Mouse (Mus musculus) MEL (cell line): ENCODE data around the gene Kalrn. TPM values are rescaled to one million over a fixed set of nuclear protein-coding genes. Genes with fewer than 3 reads are reported as not detected.

Source experiments
- DNase-seq: peaks from one replicate; pipeline ENCODE4 v3.0.0; 2011; ENCODE audit warnings: low read depth, low spot score
- H3K27ac ChIP-seq: 2 replicates; pipeline ENCODE4 v1.5.1; 2012; ENCODE audit warnings: low read depth, mild to moderate bottlenecking, control low read depth, low read length, moderate library complexity; ENCODE audit not compliant: control insufficient read depth
- H3K27me3 ChIP-seq, 2 experiments: fragments of 150-350 bp in 1 of 2; sonication (generic) in 1 of 2; 2 replicates each; pipeline ENCODE4 v1.6.1; 2012; ENCODE audit warnings: low read length in 2 of 2, mild to moderate bottlenecking in 2 of 2, improper control_type of control experiment in 1 of 2, moderate library complexity in 1 of 2; ENCODE audit not compliant: insufficient read depth in 2 of 2, control insufficient read depth in 1 of 2
- H3K36me3 ChIP-seq, 2 experiments: 2 replicates each; pipeline ENCODE4 v1.6.1; 2012 to 2014; ENCODE audit warnings: low read length in 2 of 2, improper control_type of control experiment in 1 of 2, inconsistent platforms in 1 of 2, mild to moderate bottlenecking in 1 of 2; ENCODE audit not compliant: insufficient read depth in 2 of 2, control insufficient read depth in 1 of 2
- H3K4me1 ChIP-seq, 2 experiments: fragments of 150-350 bp in 1 of 2; sonication (generic) in 1 of 2; 2 replicates each; pipeline ENCODE4 v1.6.1; 2012; ENCODE audit warnings: low read length in 2 of 2, improper control_type of control experiment in 1 of 2, mild to moderate bottlenecking in 1 of 2; ENCODE audit not compliant: insufficient read depth in 2 of 2, control insufficient read depth in 1 of 2
- H3K4me3 ChIP-seq, 2 experiments: fragments of 150-350 bp in 1 of 2; sonication (generic) in 1 of 2; 2 replicates each; pipeline ENCODE4 v1.5.1; 2012; ENCODE audit warnings: low read depth in 2 of 2, low read length in 2 of 2, mild to moderate bottlenecking in 2 of 2, moderate library complexity in 2 of 2, control low read depth in 1 of 2, improper control_type of control experiment in 1 of 2; ENCODE audit not compliant: control insufficient read depth in 1 of 2, insufficient read depth in 1 of 2
- H3K79me2 ChIP-seq: 2 replicates; pipeline ENCODE4 v1.6.1; 2012; ENCODE audit warnings: mild to moderate bottlenecking, low read length, moderate library complexity; ENCODE audit not compliant: control insufficient read depth, poor library complexity, insufficient read depth
- H3K9ac ChIP-seq: 2 replicates; pipeline ENCODE4 v1.6.1; 2012; ENCODE audit warnings: low read depth, mild to moderate bottlenecking, control low read depth, low read length, moderate library complexity; ENCODE audit not compliant: control insufficient read depth, poor library complexity, severe bottlenecking
- H3K9me3 ChIP-seq: fragments of 150-350 bp; sonication (generic); replicated peaks from 2 replicates; pipeline ENCODE4 v1.6.1; 2012; ENCODE audit warnings: mild to moderate bottlenecking, low read length, improper control_type of control experiment, moderate library complexity; ENCODE audit not compliant: insufficient read depth
- CTCF ChIP-seq, 3 experiments: IDR thresholded peaks in 2 of 3; conservative IDR thresholded peaks in 1 of 3; 2 replicates each; pipeline ENCODE4 v1.5.1; 2011 to 2012; ENCODE audit warnings: low read length in 3 of 3, low read depth in 2 of 3, mild to moderate bottlenecking in 2 of 3, improper control_type of control experiment in 1 of 3, inconsistent platforms in 1 of 3, mixed read lengths in 1 of 3, moderate library complexity in 1 of 3; ENCODE audit not compliant: control insufficient read depth in 1 of 3, insufficient read depth in 1 of 3, poor library complexity in 1 of 3, severe bottlenecking in 1 of 3
- E2F4 ChIP-seq: IDR thresholded peaks from 2 replicates; pipeline ENCODE4 v1.6.1; 2011; ENCODE audit warnings: low read depth, low read length, improper control_type of control experiment, borderline replicate concordance
- ELF1 ChIP-seq: IDR thresholded peaks from 2 replicates; pipeline ENCODE4 v1.6.1; 2014; ENCODE audit warnings: low read depth, mild to moderate bottlenecking, inconsistent platforms, low read length, improper control_type of control experiment, moderate library complexity
- EP300 ChIP-seq, 2 experiments: IDR thresholded peaks; 2 replicates each; pipeline ENCODE4 v1.6.1; 2011; ENCODE audit warnings: improper control_type of control experiment in 2 of 2, low read length in 2 of 2, low read depth in 1 of 2, mild to moderate bottlenecking in 1 of 2
- ETS1 ChIP-seq: IDR thresholded peaks from 2 replicates; pipeline ENCODE4 v1.6.1; 2012; ENCODE audit warnings: low read depth, mild to moderate bottlenecking, inconsistent platforms, low read length, improper control_type of control experiment, moderate library complexity
- GABPA ChIP-seq: IDR thresholded peaks from 2 replicates; pipeline ENCODE4 v1.6.1; 2012; ENCODE audit warnings: low read depth, mild to moderate bottlenecking, inconsistent platforms, low read length, improper control_type of control experiment, moderate library complexity
- JUND ChIP-seq: IDR thresholded peaks from 2 replicates; pipeline ENCODE4 v1.6.1; 2011; ENCODE audit warnings: low read depth, mild to moderate bottlenecking, improper control_type of control experiment, low read length
- MAFK ChIP-seq: IDR thresholded peaks from 2 replicates; pipeline ENCODE4 v1.6.1; 2011; ENCODE audit warnings: low read depth, mild to moderate bottlenecking, low read length, improper control_type of control experiment, borderline replicate concordance
- MAZ ChIP-seq: IDR thresholded peaks from 2 replicates; pipeline ENCODE4 v1.6.1; 2012; ENCODE audit warnings: low read depth, mild to moderate bottlenecking, inconsistent platforms, low read length, improper control_type of control experiment
- MEF2A ChIP-seq: IDR thresholded peaks from 2 replicates; pipeline ENCODE4 v1.6.1; 2014; ENCODE audit warnings: low read depth, mild to moderate bottlenecking, inconsistent platforms, low read length, improper control_type of control experiment; ENCODE audit not compliant: poor library complexity, insufficient replicate concordance, severe bottlenecking; ENCODE audit errors: extremely low read depth
- MYB ChIP-seq: IDR thresholded peaks from 2 replicates; pipeline ENCODE4 v1.6.1; 2011; ENCODE audit warnings: mild to moderate bottlenecking, low read depth, low read length, improper control_type of control experiment
- POLR2A ChIP-seq, 2 experiments: IDR thresholded peaks; 2 replicates each; pipeline ENCODE4 v1.6.1; 2011 to 2012; ENCODE audit warnings: low read length in 2 of 2, mild to moderate bottlenecking in 2 of 2, control low read depth in 1 of 2, improper control_type of control experiment in 1 of 2, low read depth in 1 of 2, moderate library complexity in 1 of 2; ENCODE audit not compliant: control insufficient read depth in 1 of 2, insufficient read depth in 1 of 2, poor library complexity in 1 of 2
- POLR2AphosphoS2 ChIP-seq: IDR thresholded peaks from 2 replicates; pipeline ENCODE4 v1.6.1; 2011; ENCODE audit warnings: low read length, improper control_type of control experiment
- POLR2AphosphoS5 ChIP-seq: IDR thresholded peaks from 2 replicates; pipeline ENCODE4 v1.6.1; 2012; ENCODE audit warnings: low read depth, borderline replicate concordance, mild to moderate bottlenecking, inconsistent platforms, low read length, moderate library complexity, mixed read lengths
- RAD21 ChIP-seq: IDR thresholded peaks from 2 replicates; pipeline ENCODE4 v1.6.1; 2011; ENCODE audit warnings: mild to moderate bottlenecking, low read depth, low read length, improper control_type of control experiment
- RCOR1 ChIP-seq: IDR thresholded peaks from 2 replicates; pipeline ENCODE4 v1.6.1; 2012; ENCODE audit warnings: low read depth, mild to moderate bottlenecking, inconsistent platforms, low read length, improper control_type of control experiment
- SIN3A ChIP-seq: IDR thresholded peaks from 2 replicates; pipeline ENCODE4 v1.6.1; 2012; ENCODE audit warnings: low read length, improper control_type of control experiment, inconsistent platforms
- SMC3 ChIP-seq: IDR thresholded peaks from 2 replicates; pipeline ENCODE4 v1.6.1; 2011; ENCODE audit warnings: low read depth, low read length, improper control_type of control experiment
- TAL1 ChIP-seq: IDR thresholded peaks from 2 replicates; pipeline ENCODE4 v1.6.1; 2012; ENCODE audit warnings: mild to moderate bottlenecking, inconsistent platforms, low read length, moderate library complexity, mixed read lengths
- TCF12 ChIP-seq: IDR thresholded peaks from 2 replicates; pipeline ENCODE4 v1.6.1; 2014; ENCODE audit warnings: low read depth, mild to moderate bottlenecking, inconsistent platforms, low read length, improper control_type of control experiment, moderate library complexity
- UBTF ChIP-seq: IDR thresholded peaks from 2 replicates; pipeline ENCODE4 v1.6.1; 2012; ENCODE audit warnings: low read depth, mild to moderate bottlenecking, inconsistent platforms, low read length, improper control_type of control experiment, moderate library complexity, borderline replicate concordance; ENCODE audit not compliant: insufficient read depth
- USF1 ChIP-seq: IDR thresholded peaks from 2 replicates; pipeline ENCODE4 v1.6.1; 2014; ENCODE audit warnings: low read depth, mild to moderate bottlenecking, inconsistent platforms, low read length, improper control_type of control experiment, moderate library complexity
- USF2 ChIP-seq, 2 experiments: IDR thresholded peaks; 2 replicates each; pipeline ENCODE4 v1.6.1; 2011 to 2012; ENCODE audit warnings: improper control_type of control experiment in 2 of 2, low read length in 2 of 2, borderline replicate concordance in 1 of 2, inconsistent platforms in 1 of 2, low read depth in 1 of 2, mild to moderate bottlenecking in 1 of 2; ENCODE audit not compliant: insufficient read depth in 1 of 2
- ZC3H11A ChIP-seq: IDR thresholded peaks from 2 replicates; pipeline ENCODE4 v1.6.1; 2012; ENCODE audit warnings: low read depth, mild to moderate bottlenecking, inconsistent platforms, low read length, improper control_type of control experiment
- ZNF384 ChIP-seq: IDR thresholded peaks from 2 replicates; pipeline ENCODE4 v1.6.1; 2012; ENCODE audit warnings: low read depth, mild to moderate bottlenecking, inconsistent platforms, low read length, improper control_type of control experiment
- polyA plus RNA-seq, 2 experiments: library from polyadenylated mRNA; stranded (reverse) in 1 of 2; unstranded in 1 of 2; fragments of >175 nt in 1 of 2; fragments of >200 nt in 1 of 2; gene quantifications; 2 replicates each; pipeline versions ENCODE4 v1.2.1 to v1.2.4; 2012; ENCODE audit warnings: low replicate concordance in 2 of 2, low read depth in 1 of 2; ENCODE audit not compliant: insufficient read length in 2 of 2, insufficient read depth in 1 of 2, missing spikeins in 1 of 2
- total RNA-seq: library from RNA; depleted of rRNA; stranded (reverse); fragments of 300-350 nt; gene quantifications from 2 replicates; pipeline ENCODE4 v1.2.3, GENCODE M21; 2012

The Kalrn gene
- total and polyA plus RNA-seq, 3 experiments: 10.4 to 11.8 TPM; not detected in 1

DNA sequence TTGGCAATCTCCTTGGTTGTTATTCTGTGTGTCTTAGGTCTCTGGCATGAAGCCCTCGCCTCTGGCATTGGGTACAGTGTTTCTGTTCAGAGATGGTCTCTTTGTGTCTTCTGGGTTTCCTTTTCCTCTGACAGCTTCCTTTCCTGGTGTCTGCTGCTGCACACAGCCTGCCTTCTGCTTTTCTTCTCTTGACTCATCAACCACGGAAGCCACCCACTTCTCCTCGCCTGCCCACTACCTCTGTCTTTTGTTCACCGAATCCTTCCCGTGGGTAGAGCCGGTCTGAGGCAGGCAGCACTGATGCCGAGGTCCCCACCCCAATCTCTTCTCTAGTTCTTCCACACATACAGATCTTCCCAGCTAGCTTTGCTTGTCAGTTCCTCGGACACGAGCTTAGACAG is 452.5 kb downstream of the Kalrn start:
- Histone ChIP-seq H3K4me1 (peaks cover 0 to 6% of the 10 kb centered on the region in 2 experiments; a peak in 1 of 4 replicates), H3K79me2 (no peaks in the 10 kb centered on the region), H3K9ac (no peak overlapping the region), H3K4me3 (peak overlapping the region in 1 of 2 experiments; percentile 16; a peak in 1 of 4 replicates), H3K27me3 (peaks cover 6 to 17% of the 10 kb centered on the region in 2 experiments), H3K27ac (no peak overlapping the region), H3K36me3 (peaks cover 0 to 2% of the 10 kb centered on the region in 2 experiments; a peak in 1 of 4 replicates), H3K9me3 (no peaks in the 10 kb centered on the region)
- TF ChIP-seq USF2 (IDR thresholded peaks at IDR 0.05; ENCODE audit: borderline replicate concordance in 1 of 2, insufficient read depth in 1 of 2, low read depth in 1 of 2, low read length in 2 of 2) (no peak), ZNF384 (no peak), TCF12 (no peak), MYB (no peak), RAD21 (no peak), ETS1 (no peak), ZC3H11A (no peak), USF1 (no peak), MAZ (no peak), MAFK (no peak), CTCF (IDR thresholded peaks at IDR 0.05 in 2 of 3, conservative IDR thresholded peaks at IDR 0.05 in 1 of 3; ENCODE audit: control insufficient read depth in 1 of 3, insufficient read depth in 1 of 3, low read depth in 2 of 3, low read length in 3 of 3, poor library complexity in 1 of 3, severe bottlenecking in 1 of 3) (no peak), SIN3A (no peak), JUND (no peak), RCOR1 (no peak), ELF1 (no peak), TAL1 (no peak), SMC3 (no peak), MEF2A (no peak), POLR2AphosphoS5 (no peak)
- peak; percentile 46 for DNase-seq

DNA sequence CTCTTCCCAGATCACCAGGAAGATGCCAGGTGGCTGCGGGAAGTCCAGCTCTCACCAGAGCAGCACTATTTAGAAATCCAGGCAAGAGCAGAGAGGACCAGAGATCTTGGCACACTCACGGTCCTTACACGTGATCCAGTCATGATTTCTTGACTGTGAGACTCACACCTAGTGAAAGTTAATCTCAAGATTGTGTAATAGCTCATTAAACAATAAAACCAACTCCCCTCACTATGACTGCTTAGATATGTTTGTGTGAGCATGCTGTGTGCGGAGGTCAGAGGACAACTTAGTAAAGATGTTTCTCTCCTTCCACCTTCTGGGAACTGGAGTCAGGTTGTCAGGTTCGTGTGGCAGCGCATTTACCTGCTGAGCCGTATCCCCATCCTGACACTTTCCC is 453.5 kb downstream of the Kalrn start:
- Histone ChIP-seq H3K9me3 (no peaks in the 10 kb centered on the region), H3K36me3 (peaks cover 0 to 2% of the 10 kb centered on the region in 2 experiments; a peak in 1 of 4 replicates), H3K27ac (no peak overlapping the region), H3K4me1 (peaks cover 0 to 6% of the 10 kb centered on the region in 2 experiments; a peak in 1 of 4 replicates), H3K27me3 (peaks cover 6 to 14% of the 10 kb centered on the region in 2 experiments), H3K9ac (no peak overlapping the region), H3K79me2 (no peaks in the 10 kb centered on the region), H3K4me3 (no peak overlapping the region)
- TF ChIP-seq E2F4 (no peak), ZC3H11A (no peak), EP300 (IDR thresholded peaks at IDR 0.05; ENCODE audit: low read depth in 1 of 2, low read length in 2 of 2) (no peak), USF1 (no peak), ETS1 (no peak), POLR2A (IDR thresholded peaks at IDR 0.05; ENCODE audit: control insufficient read depth in 1 of 2, insufficient read depth in 1 of 2, low read depth in 1 of 2, low read length in 2 of 2, poor library complexity in 1 of 2) (no peak), GABPA (no peak), JUND (no peak), MYB (no peak), POLR2AphosphoS2 (no peak), CTCF (IDR thresholded peaks at IDR 0.05 in 2 of 3, conservative IDR thresholded peaks at IDR 0.05 in 1 of 3; ENCODE audit: control insufficient read depth in 1 of 3, insufficient read depth in 1 of 3, low read depth in 2 of 3, low read length in 3 of 3, poor library complexity in 1 of 3, severe bottlenecking in 1 of 3) (no peak), POLR2AphosphoS5 (no peak), MAZ (no peak), SMC3 (no peak), RAD21 (no peak), UBTF (no peak), SIN3A (no peak), MEF2A (no peak)
- DNase-seq: no peak
